Mouse (Mus musculus) cerebellum, adult 11-12 months (tissue): ENCODE data around the gene Sag.

Experiments
- DNase-seq: peaks from one replicate; pipeline ENCODE4 v3.0.0; 2022

Sag gene

DNA sequence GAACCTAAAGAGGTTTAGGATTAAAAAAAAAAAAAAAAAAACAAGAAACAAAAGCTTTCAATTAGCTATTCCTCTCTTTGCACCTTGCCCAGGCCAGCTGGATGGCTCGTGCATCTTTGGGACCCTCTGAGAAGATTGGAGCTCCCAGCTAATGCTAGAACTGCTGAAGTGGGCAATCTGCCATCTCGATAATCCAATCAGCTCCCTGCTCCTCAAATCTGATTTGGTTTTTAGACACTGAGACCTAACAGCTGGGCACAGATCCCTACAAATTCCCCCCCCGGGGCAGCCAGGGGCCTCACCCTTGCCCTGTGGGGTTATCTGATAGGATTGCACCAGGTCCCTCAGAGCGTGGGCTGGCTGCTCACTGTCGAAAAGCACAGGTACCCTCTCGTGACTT is at the start of gene Sag:
Gene Sag, plus strand, starts transcription at position 105 of the 400 bp plus-strand sequence.
- DNase-seq, result no peak

GRCm38 (mm10) chr1:87755641-87756470 is 47.6 kb upstream of the Sag start, which contains the start of gene Atg16l1:
TSS of gene Atg16l1 (plus strand) at chr1:87755870.
- DNase-seq, result peak; percentile 95

DNA sequence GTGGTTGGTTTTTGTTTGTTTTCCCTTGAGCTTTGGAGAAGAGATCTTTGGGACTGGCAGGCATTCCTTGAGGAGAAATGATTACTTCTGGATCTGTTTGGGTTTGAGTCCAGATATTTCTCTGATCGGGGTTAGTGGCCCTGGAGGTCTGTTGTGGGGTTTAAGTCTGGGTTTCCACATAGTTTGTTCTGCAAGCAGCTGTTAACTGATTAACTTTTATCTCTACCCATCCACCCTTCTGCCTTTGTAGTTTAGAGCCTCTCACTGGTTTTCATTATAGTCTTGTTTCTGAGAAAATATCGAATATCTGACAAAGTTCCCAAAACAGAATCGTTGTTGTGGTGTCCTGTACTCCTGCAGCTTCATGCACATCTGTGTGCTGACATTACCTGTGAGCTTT is 39.7 kb upstream of the Sag start:
- no peak for DNase-seq

DNA sequence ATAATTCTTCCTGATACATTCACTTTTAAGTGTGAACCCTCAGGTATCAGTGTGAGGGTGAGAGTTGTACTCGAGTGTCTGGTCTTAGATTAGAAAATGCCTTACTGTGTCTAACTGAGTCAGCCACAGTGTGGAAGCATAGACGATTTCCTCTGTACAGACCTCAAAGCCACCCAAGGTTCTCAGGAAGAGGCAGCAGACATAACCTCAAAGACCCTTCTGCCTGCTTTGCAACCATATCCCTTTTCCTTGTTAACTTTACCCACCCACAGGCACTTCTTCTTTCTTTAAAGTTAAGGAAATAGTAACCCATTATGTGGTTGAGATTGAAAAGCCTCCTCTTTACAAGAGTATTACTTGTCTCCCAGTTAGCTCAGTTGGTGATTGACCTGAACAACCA is 37.7 kb upstream of the Sag start:
- DNase-seq, result no peak

- DNase-seq, result no peak
These were observed 37.2 kb upstream of the Sag start for GRCm38 (mm10) chr1:87766233-87766632.

DNA sequence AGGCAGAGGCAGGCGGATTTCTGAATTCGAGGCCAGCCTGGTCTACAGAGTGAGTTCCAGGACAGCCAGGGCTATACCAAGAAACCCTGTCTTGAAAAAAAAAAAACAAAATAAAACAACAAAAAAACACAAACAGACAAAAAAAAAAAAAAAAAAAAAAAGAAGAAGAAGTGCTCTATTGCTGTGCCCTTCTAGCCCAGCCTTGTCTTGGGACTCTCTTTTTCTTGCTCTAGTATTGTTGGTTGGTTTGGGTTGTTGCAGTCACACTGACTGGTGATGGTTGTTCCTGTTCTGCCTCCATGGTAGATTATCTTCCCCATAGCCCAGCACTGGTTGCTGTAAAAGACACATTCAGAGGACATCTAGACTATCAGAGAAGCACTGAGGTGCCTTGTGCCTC is 34.2 kb upstream of the Sag start:
- no peak for DNase-seq

DNA sequence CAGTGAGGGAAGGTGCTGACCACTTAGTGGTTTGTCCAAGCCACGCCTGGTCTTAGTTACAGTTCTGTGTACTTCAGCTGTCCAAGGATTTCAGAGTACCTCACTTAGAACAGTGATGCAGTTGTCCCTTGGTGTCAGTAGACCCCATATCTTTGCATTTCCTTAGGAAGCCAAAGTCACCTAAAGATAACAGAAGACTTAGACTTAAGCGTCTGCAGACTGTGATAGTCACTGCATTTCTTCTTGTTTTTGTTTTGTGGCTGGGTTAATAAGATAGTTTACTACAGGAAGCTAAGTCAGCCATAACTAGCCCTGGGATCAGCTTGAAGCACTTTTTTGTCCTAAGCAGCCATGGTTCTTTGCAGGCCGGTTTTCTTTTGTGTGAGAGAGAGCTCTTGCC is 33.0 kb upstream of the Sag start:
- DNase-seq, result no peak

DNA sequence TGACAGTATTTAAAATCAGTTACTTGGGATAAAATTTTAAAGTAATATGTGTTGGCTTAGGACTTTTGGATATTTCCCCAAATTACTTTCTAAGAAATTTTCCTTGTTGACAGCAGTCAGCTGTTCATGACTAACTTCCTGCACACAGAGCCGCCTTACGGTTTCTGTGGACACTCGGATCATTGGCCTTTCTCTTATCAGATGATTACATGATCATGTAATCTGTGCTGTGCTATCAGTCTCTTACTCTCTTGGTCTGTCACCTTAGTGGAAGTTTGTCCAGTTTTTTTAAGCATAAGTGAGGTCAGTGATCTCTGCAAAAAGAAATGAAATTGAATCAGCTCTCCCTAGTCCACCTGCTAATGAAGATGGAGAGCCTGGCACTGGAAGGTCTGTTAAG is 31.8 kb upstream of the Sag start:
- no peak for DNase-seq

GRCm38 (mm10) chr1:87773336-87773735 is 30.1 kb upstream of the Sag start:
- DNase-seq, result no peak

DNA sequence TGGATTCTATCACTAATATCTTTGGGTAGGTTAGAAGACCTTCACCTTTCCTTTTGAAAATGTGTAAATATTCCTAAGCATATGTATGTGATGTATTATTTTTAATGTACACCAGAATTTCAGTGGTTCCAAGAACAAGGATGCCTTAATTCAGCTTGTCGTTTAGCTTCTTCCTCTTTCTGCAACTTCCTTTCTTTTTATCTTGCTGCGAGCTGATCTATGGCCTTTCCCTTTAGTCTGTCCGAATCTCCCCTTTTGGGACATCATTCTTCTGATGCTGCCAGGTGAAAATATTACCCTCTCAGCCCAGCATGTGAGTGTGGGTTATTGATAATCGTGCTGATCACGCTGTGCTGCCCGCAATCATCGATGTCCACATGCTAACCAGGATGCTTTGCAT is 28.6 kb upstream of the Sag start:
- no peak for DNase-seq

DNA sequence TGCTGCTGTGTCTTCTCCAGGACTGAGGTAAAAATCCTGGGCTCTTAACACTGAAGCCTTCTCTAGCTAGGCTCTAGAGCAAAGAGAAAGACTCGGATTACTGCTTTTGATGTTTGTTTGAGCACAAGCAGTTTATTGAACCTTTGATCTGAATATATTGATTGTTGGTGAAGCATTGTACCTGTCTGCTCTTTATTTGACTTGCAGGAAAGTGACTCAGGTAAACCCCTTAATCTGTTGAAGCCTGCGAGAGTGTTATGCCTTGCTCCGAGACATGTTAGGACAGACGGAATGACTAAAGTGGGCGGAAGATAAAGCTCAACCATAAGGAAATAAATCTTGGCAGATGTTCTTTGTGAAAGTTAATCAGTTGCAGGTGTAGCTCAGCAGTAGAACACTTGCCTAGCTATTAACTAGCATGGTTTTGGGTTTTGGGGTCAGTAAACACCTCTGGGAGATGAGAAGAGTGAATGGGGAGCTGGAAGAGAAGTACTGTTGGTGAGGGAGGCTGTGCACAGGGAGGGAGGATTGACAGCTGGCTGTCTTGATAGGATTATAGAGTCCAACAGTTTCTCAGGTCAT is 24.2 kb upstream of the Sag start:
- DNase-seq, result no peak

DNA sequence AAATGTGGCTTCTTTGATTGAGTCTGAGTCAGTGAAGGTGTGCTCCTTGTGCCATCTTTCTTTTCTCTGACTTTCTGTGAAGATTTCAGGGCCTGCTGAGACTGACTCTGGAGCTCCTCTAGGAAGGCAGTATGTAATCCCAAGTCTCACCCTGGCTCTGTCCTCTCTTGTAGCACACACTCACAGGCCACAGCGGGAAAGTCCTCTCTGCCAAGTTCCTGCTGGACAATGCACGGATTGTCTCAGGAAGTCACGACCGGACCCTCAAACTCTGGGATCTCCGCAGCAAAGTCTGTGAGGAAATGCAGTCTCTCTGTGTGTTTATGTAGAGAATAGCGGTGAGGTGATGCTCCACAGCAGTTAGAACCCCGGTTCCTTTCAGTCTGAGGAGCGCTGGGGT is 17.8 kb upstream of the Sag start:
- DNase-seq, result no peak

DNA sequence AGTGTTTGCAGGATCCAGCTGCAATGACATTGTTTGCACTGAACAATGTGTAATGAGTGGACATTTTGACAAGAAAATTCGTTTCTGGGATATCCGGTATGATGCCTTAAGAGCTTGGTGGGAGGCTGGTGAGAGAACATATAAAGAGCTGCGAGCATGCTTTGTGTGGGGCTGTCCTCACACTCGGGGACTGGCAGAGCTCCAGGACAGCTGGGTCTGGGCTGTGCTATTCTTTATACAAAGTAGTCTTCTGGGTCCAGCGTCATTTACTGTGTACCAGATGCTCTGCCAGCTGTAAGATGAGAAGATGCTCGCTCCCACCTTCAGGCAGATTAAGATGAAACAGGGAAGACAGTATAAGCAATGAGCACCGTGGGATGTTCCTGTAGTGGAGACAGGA is 17.2 kb upstream of the Sag start:
- no peak for DNase-seq

GRCm38 (mm10) chr1:87789665-87790064 is 13.8 kb upstream of the Sag start:
- DNase-seq, result peak; percentile 28

DNA sequence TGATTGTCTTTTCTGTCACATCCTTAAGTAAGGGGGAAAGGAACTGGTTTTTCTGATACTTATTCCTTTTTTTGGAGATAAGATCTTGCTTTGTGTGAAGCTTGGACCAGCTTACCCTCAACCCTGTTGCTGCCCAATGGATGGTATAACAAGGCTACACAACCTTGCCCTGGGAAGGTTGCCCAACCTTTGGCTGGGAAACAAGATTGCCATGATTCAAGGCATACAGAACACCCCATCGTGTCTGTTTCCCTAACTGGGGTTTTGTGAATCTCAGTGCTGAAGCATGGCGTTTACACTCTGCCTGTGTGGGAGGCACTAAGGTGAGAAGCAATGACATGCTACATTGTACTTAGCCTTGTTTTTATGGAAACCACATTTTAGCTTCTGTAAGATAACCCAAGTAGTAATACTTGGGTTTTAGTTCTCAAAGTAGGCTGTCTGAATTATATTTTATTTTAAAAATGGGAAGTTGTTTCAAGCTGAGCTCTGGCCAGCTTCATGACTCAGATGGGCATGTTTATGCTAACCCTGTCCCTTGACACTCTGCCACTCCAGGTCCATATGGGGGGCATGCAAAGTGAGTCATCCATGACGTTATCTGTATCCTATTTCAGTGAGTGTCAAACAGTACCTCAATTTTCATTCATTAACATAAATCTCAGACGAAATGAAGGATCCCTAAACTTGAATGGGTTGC is 10.9 kb upstream of the Sag start:
- DNase-seq, result no peak

- DNase-seq, result no peak
These were observed 10.4 kb upstream of the Sag start for GRCm38 (mm10) chr1:87793138-87793449.

- DNase-seq, result no peak
These were observed 5.8 kb upstream of the Sag start for GRCm38 (mm10) chr1:87797702-87798101.

- peak; percentile 47 for DNase-seq
These were observed 5.2 kb upstream of the Sag start for GRCm38 (mm10) chr1:87798306-87798705.

GRCm38 (mm10) chr1:87807751-87808150 is 4.3 kb downstream of the Sag start:
- DNase-seq, result no peak

GRCm38 (mm10) chr1:87811391-87811790 is 7.9 kb downstream of the Sag start:
- DNase-seq, result no peak

- no peak for DNase-seq
These were observed 8.6 kb downstream of the Sag start for GRCm38 (mm10) chr1:87812061-87812460.

GRCm38 (mm10) chr1:87813155-87813554 is 9.7 kb downstream of the Sag start:
- DNase-seq, result no peak

DNA sequence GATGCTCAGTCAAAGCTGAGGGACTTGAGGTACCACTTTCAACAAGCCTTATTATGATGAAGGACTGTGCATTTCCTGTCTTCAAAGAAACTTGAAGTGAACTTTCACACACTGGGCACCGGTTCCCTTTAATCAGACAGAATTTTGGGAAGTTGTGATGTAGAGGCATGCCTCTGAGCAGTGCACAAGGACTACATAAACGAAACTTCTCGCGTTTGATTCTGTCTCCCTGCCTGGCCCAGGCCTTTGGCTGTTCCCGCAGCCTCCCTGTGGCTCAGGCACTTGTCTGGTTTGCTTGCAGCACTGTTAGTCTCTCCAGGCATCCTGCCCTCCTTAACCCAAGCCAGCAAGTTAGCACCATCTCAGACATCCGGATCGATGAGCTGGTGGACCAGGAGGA is 10.2 kb downstream of the Sag start:
- DNase-seq, result peak; percentile 42

- no peak for DNase-seq
These were observed 21.0 kb downstream of the Sag start for GRCm38 (mm10) chr1:87824420-87824995.
